Mouse (Mus musculus) CH12.LX (cell line): Measurements from ENCODE around the gene Slc37a3.

Experiments used
- BHLHE40 ChIP-seq: IDR thresholded peaks from 2 replicates; pipeline ENCODE4 v1.6.1; 2011; ENCODE audit warnings: mild to moderate bottlenecking, low read depth, low read length, improper control_type of control experiment
- CHD1 ChIP-seq: IDR thresholded peaks from 2 replicates; pipeline ENCODE4 v1.6.1; 2012; ENCODE audit warnings: low read depth, low read length, improper control_type of control experiment, inconsistent platforms
- CTCF ChIP-seq, 2 experiments: IDR thresholded peaks in 1 of 2; conservative IDR thresholded peaks in 1 of 2; 2 replicates each; pipeline ENCODE4 v1.5.1; 2011 to 2012; ENCODE audit warnings: low read depth in 2 of 2, low read length in 2 of 2, improper control_type of control experiment in 1 of 2, inconsistent platforms in 1 of 2, mild to moderate bottlenecking in 1 of 2, moderate library complexity in 1 of 2
- IRF4 ChIP-seq: IDR thresholded peaks from 2 replicates; pipeline ENCODE4 v1.6.1; 2014; ENCODE audit warnings: low read depth, mild to moderate bottlenecking, inconsistent platforms, low read length, improper control_type of control experiment
- JUN ChIP-seq: IDR thresholded peaks from 2 replicates; pipeline ENCODE4 v1.6.1; 2011; ENCODE audit warnings: low read depth, mild to moderate bottlenecking, low read length, improper control_type of control experiment, moderate library complexity; ENCODE audit not compliant: insufficient read depth
- KAT2A ChIP-seq: IDR thresholded peaks from 2 replicates; pipeline ENCODE4 v1.6.1; 2012; ENCODE audit warnings: low read length, improper control_type of control experiment, inconsistent platforms; ENCODE audit not compliant: insufficient replicate concordance
- MAFK ChIP-seq: IDR thresholded peaks from 2 replicates; pipeline ENCODE4 v1.6.1; 2011; ENCODE audit warnings: low read length, improper control_type of control experiment; ENCODE audit not compliant: insufficient replicate concordance
- MAX ChIP-seq: IDR thresholded peaks from 2 replicates; pipeline ENCODE4 v1.6.1; 2011; ENCODE audit warnings: low read length, improper control_type of control experiment
- MEF2A ChIP-seq: IDR thresholded peaks from 2 replicates; pipeline ENCODE4 v1.6.1; 2014; ENCODE audit warnings: low read depth, mild to moderate bottlenecking, inconsistent platforms, low read length, improper control_type of control experiment, borderline replicate concordance
- MYC ChIP-seq: IDR thresholded peaks from 2 replicates; pipeline ENCODE4 v1.6.1; 2011; ENCODE audit warnings: low read depth, mild to moderate bottlenecking, improper control_type of control experiment, low read length
- POLR2A ChIP-seq: IDR thresholded peaks from 2 replicates; pipeline ENCODE4 v1.6.1; 2011; ENCODE audit warnings: low read depth, mild to moderate bottlenecking, improper control_type of control experiment, low read length
- SMC3 ChIP-seq: IDR thresholded peaks from 2 replicates; pipeline ENCODE4 v1.6.1; 2011; ENCODE audit warnings: low read depth, low read length, improper control_type of control experiment
- TCF12 ChIP-seq: IDR thresholded peaks from 2 replicates; pipeline ENCODE4 v1.6.1; 2014; ENCODE audit warnings: low read depth, mild to moderate bottlenecking, inconsistent platforms, low read length, improper control_type of control experiment
- ZC3H11A ChIP-seq: IDR thresholded peaks from 2 replicates; pipeline ENCODE4 v1.6.1; 2012; ENCODE audit warnings: low read depth, mild to moderate bottlenecking, inconsistent platforms, low read length, improper control_type of control experiment

DNA sequence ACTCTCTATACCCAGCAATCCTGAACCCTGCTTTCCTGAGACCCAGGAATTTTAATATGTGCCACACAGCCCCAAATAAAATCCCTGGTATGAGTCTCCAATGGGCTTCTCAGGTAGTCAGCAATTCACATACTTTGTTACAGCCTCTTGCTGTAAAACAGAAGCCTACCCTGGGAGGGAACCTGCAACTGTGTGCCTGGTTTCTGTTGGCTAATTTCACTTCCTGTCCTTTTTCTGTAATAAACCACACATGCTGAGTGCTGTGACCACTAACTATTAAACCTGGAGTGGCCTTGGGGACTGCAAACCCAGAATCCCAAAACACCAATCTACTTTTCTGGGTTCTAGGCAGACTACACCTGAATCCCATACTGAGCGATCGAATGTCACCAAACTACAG, 14.8 kb downstream of the Slc37a3 start:
- TF ChIP-seq CTCF (conservative IDR thresholded peaks at IDR 0.05 in 1 of 2, IDR thresholded peaks at IDR 0.05 in 1 of 2; ENCODE audit: low read depth in 2 of 2, low read length in 2 of 2) = no peak
- no peak for TF ChIP-seq SMC3
- TF ChIP-seq KAT2A = no peak
- TF ChIP-seq MEF2A = no peak
- TF ChIP-seq MAX = no peak
- TF ChIP-seq MAFK = no peak
- no peak for TF ChIP-seq CHD1
- no peak for TF ChIP-seq POLR2A
- TF ChIP-seq ZC3H11A = no peak
- TF ChIP-seq MYC = no peak
- no peak for TF ChIP-seq JUN
- no peak for TF ChIP-seq IRF4
- TF ChIP-seq TCF12 = no peak
- TF ChIP-seq BHLHE40 = no peak
